Mouse (Mus musculus) hindbrain, embryonic 15.5 days (tissue): Measurements from ENCODE around the gene Gpx7. TPM values are rescaled to one million over a fixed set of nuclear protein-coding genes. Genes with fewer than 3 reads are reported as not detected.

Experiments
- ATAC-seq: fragments of 200-750 bp; cut with Nextera tagmentation; 2 replicates; pipeline ENCODE4 v1.8.0; 2017; ENCODE audit warnings: low read depth, moderate number of reproducible peaks, moderate TSS enrichment; ENCODE audit not compliant: low FRiP score
- H3K27ac ChIP-seq: fragments of 300-500 bp; sonication (generic); replicated peaks from 2 replicates; pipeline ENCODE4 v1.5.1; 2015; ENCODE audit warnings: mild to moderate bottlenecking, inconsistent platforms
- H3K27me3 ChIP-seq: fragments of 300-500 bp; sonication (generic); 2 replicates; pipeline ENCODE4 v1.6.1; 2015; ENCODE audit warnings: control low read depth, inconsistent platforms
- H3K36me3 ChIP-seq: fragments of 300-500 bp; sonication (generic); 2 replicates; pipeline ENCODE4 v1.6.1; 2015; ENCODE audit warnings: control low read depth, inconsistent platforms
- H3K4me1 ChIP-seq: fragments of 300-500 bp; sonication (generic); replicated peaks from 2 replicates; pipeline ENCODE4 v1.6.1; 2015; ENCODE audit warnings: control low read depth, inconsistent platforms
- H3K4me2 ChIP-seq: fragments of 300-500 bp; sonication (generic); 2 replicates; pipeline ENCODE4 v1.6.1; 2015; ENCODE audit warnings: moderate library complexity, mild to moderate bottlenecking, inconsistent platforms
- H3K4me3 ChIP-seq: fragments of 300-500 bp; sonication (generic); 2 replicates; pipeline ENCODE4 v1.5.1; 2015; ENCODE audit warnings: mild to moderate bottlenecking, inconsistent platforms
- H3K9ac ChIP-seq: fragments of 300-500 bp; sonication (generic); 2 replicates; pipeline ENCODE4 v1.6.1; 2015; ENCODE audit warnings: inconsistent platforms
- H3K9me3 ChIP-seq: fragments of 300-500 bp; sonication (generic); 2 replicates; pipeline ENCODE4 v1.6.1; 2016; ENCODE audit warnings: control low read depth, inconsistent platforms
- WGBS: fragments of 180-500 bp; shearing (Covaris S2); methylation state at CpG from one replicate; pipeline ENCODE4 v1.1.7; 2015; 5-methylcytosine and 5-hydroxymethylcytosine counted together
- polyA plus RNA-seq: library from polyadenylated mRNA; unstranded; fragments of >200 nt; fragmentation: Nextera tagmentation; extraction: Ambion mirVana; gene quantifications from 2 replicates; pipeline ENCODE4 v1.2.1, GENCODE M21; 2015

The Gpx7 gene
- polyA plus RNA-seq, 1 experiment from 2014 or later, result 32.3 TPM

DNA sequence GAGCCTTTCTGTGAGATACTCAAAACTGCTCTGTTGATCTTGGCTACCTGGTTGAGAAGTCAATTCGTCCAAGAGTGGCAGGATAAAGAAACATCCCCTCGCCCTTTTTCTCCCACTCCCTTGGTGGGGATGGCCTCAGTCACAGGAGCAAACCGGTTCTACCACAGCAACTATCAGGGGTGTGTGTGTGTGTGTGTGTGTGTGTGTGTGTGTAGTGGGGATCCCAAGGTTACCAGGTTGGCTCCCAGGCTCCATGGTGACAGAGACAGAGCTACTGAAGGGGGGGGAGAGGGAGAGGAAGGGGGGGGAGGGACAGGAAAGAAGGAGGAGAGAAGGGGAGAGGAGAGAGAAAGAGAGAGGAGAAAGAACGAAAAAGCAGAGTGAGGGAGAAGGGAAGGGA, 19.7 kb downstream of the Gpx7 start:
- no peak overlapping the region for H3K4me3 ChIP-seq
- ATAC-seq, result no peak
- no peaks in the 10 kb centered on the region for H3K27me3 ChIP-seq

GRCm38 (mm10) chr4:108386087-108386486, 20.7 kb downstream of the Gpx7 start:
- 32% methylated on average over 1 of the region's 1 CpGs for WGBS
- no peak overlapping the region for H3K27ac ChIP-seq
- peaks cover 9% of the 10 kb centered on the region for H3K4me1 ChIP-seq
- ATAC-seq, result no peak
- H3K9me3 ChIP-seq, result no peaks in the 10 kb centered on the region
- H3K27me3 ChIP-seq, result no peaks in the 10 kb centered on the region
- no peak overlapping the region for H3K4me2 ChIP-seq
- H3K9ac ChIP-seq, result no peak overlapping the region
- no peaks in the 10 kb centered on the region for H3K36me3 ChIP-seq
- H3K4me3 ChIP-seq, result no peak overlapping the region

More for the DNA sequence above, 19.7 kb downstream of the Gpx7 start:
- Histone ChIP-seq H3K4me1 (peaks cover 9% of the 10 kb centered on the region), H3K9me3 (no peaks in the 10 kb centered on the region), H3K36me3 (no peaks in the 10 kb centered on the region), H3K27ac (peak overlapping the region; percentile 56), H3K9ac (no peak overlapping the region; the same call in 1 of the 2 replicates), H3K4me2 (peak overlapping the region; percentile 59)
- 36% methylated on average over 4 of the region's 4 CpGs for WGBS

GRCm38 (mm10) chr4:108383183-108383714, 23.5 kb downstream of the Gpx7 start, which contains the start of gene Shisal2a:
Shisal2a (minus strand) TSS chr4:108383349.
- Histone ChIP-seq H3K9me3 (no peaks in the 10 kb centered on the region), H3K27ac (peak within 1 kb of the TSS; percentile 44; the same call in 1 of the 2 replicates), H3K9ac (peak within 1 kb of the TSS; percentile 52), H3K4me2 (peak within 1 kb of the TSS; percentile 63), H3K4me3 (peak within 1 kb of the TSS; percentile 47), H3K27me3 (no peaks in the 10 kb centered on the region), H3K4me1 (peaks cover 9% of the 10 kb centered on the region), H3K36me3 (no peaks in the 10 kb centered on the region)
- ATAC-seq, result peak; percentile 49
- under 1% methylated on average over 55 of the region's 55 CpGs for WGBS

DNA sequence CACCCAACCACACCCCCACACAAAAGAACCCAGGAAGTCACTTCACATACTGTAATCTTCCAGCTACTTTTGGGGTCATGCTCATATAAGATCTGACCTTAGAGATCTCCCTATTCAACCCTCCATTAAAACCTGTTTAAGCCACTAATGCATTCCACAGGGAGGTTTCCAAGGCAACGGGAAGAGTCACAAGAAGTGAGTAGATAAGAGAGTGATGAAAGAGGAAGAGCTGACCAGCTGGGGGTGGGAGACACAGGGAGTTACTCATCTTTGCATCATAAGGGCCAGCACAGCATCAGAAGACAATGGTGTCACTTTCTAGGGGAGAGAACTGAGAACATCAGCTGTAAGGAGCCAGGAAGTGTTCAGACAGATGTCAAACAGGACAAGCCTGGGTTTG, 26.6 kb downstream of the Gpx7 start:
- no peak overlapping the region for H3K9ac ChIP-seq
- WGBS, result 29% methylated on average over 1 of the region's 1 CpGs
- H3K4me2 ChIP-seq, result no peak overlapping the region
- H3K27me3 ChIP-seq, result no peaks in the 10 kb centered on the region
- no peaks in the 10 kb centered on the region for H3K9me3 ChIP-seq
- H3K36me3 ChIP-seq, result no peaks in the 10 kb centered on the region
- no peak for ATAC-seq
- H3K4me3 ChIP-seq, result no peak overlapping the region
- H3K4me1 ChIP-seq, result peaks cover 6% of the 10 kb centered on the region
- H3K27ac ChIP-seq, result no peak overlapping the region

- no peak overlapping the region for H3K4me2 ChIP-seq
- no peak overlapping the region for H3K27ac ChIP-seq
- 79% methylated on average over 3 of the region's 3 CpGs for WGBS
These were observed 27.3 kb downstream of the Gpx7 start for GRCm38 (mm10) chr4:108379476-108379875.

GRCm38 (mm10) chr4:108372166-108372565, 34.6 kb downstream of the Gpx7 start:
- no peaks in the 10 kb centered on the region for H3K27me3 ChIP-seq
- ATAC-seq, result no peak
- no peak overlapping the region for H3K4me3 ChIP-seq
- H3K9me3 ChIP-seq, result no peaks in the 10 kb centered on the region
- H3K36me3 ChIP-seq, result no peaks in the 10 kb centered on the region
- no peaks in the 10 kb centered on the region for H3K4me1 ChIP-seq
- 74% methylated on average over 3 of the region's 3 CpGs for WGBS
- no peak overlapping the region for H3K4me2 ChIP-seq
- H3K27ac ChIP-seq, result no peak overlapping the region
- H3K9ac ChIP-seq, result no peak overlapping the region

More at GRCm38 (mm10) chr4:108379476-108379875, 27.3 kb downstream of the Gpx7 start:
- Histone ChIP-seq H3K4me1 (peaks cover 6% of the 10 kb centered on the region), H3K4me3 (no peak overlapping the region), H3K36me3 (no peaks in the 10 kb centered on the region), H3K27me3 (no peaks in the 10 kb centered on the region), H3K9ac (no peak overlapping the region), H3K9me3 (no peaks in the 10 kb centered on the region)
- ATAC-seq, result no peak

GRCm38 (mm10) chr4:108371421-108371820, 35.3 kb downstream of the Gpx7 start:
- WGBS, result 86% methylated on average over 3 of the region's 3 CpGs
- no peak overlapping the region for H3K4me3 ChIP-seq
- no peak overlapping the region for H3K27ac ChIP-seq
- H3K4me2 ChIP-seq, result no peak overlapping the region
- no peak overlapping the region for H3K9ac ChIP-seq
- H3K9me3 ChIP-seq, result no peaks in the 10 kb centered on the region
- no peaks in the 10 kb centered on the region for H3K4me1 ChIP-seq
- no peaks in the 10 kb centered on the region for H3K27me3 ChIP-seq
- ATAC-seq, result no peak
- H3K36me3 ChIP-seq, result no peaks in the 10 kb centered on the region

DNA sequence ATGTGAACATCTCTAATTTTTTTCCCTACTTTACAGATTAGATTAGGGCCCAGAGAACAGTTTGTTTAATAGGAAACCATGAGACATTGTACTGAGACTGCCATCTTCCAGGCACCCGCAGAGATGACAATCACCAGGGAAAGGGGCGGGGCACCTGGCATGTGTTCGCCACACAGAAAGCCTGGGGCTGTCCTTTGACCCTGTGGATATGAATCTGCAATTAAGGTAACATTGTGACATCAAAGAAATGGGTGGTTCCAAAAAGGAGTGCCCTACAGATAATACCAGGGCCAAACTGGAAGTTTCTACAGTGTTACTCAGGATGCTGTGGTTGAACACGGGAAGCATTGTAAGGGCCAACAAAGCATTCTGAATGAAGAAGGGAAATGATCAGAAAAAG, 36.4 kb downstream of the Gpx7 start:
- H3K4me3 ChIP-seq, result no peak overlapping the region
- H3K27me3 ChIP-seq, result no peaks in the 10 kb centered on the region
- H3K9ac ChIP-seq, result no peak overlapping the region
- WGBS, result 51% methylated on average over 4 of the region's 4 CpGs
- H3K9me3 ChIP-seq, result no peaks in the 10 kb centered on the region
- no peak overlapping the region for H3K4me2 ChIP-seq
- no peak for ATAC-seq
- H3K36me3 ChIP-seq, result no peaks in the 10 kb centered on the region
- H3K4me1 ChIP-seq, result no peaks in the 10 kb centered on the region
- H3K27ac ChIP-seq, result no peak overlapping the region

DNA sequence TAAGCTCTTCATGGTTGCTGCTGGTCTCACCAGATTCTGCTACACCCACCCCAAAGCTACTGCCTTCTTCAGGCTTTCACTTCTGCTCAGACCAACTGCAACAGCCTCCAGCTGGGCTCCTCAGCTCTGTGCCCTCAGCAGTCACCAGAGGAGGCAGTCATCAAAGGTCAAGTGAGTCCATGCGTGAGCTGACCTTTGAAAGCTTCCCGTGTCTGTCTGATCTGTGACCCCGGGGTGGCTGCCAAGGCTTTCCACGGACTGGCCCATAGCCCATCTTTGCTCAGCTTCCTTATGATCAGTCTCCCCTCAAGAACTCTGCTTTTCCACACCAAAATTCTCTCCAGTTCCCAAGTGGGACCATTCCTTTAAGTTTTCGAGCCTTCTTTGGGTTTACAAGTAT, 37.5 kb downstream of the Gpx7 start:
- Histone ChIP-seq H3K36me3 (no peaks in the 10 kb centered on the region), H3K27me3 (no peaks in the 10 kb centered on the region), H3K4me1 (no peaks in the 10 kb centered on the region), H3K9ac (no peak overlapping the region), H3K9me3 (no peaks in the 10 kb centered on the region), H3K4me3 (no peak overlapping the region), H3K4me2 (no peak overlapping the region), H3K27ac (no peak overlapping the region)
- no peak for ATAC-seq
- 27% methylated on average over 5 of the region's 5 CpGs for WGBS

GRCm38 (mm10) chr4:108364111-108364476, 42.7 kb downstream of the Gpx7 start:
- Histone ChIP-seq H3K4me2 (no peak overlapping the region), H3K4me1 (peaks cover 31% of the 10 kb centered on the region), H3K36me3 (no peaks in the 10 kb centered on the region), H3K4me3 (no peak overlapping the region), H3K27ac (no peak overlapping the region), H3K9ac (no peak overlapping the region), H3K9me3 (no peaks in the 10 kb centered on the region), H3K27me3 (no peaks in the 10 kb centered on the region)
- WGBS, result 18% methylated on average over 5 of the region's 5 CpGs
- no peak for ATAC-seq

DNA sequence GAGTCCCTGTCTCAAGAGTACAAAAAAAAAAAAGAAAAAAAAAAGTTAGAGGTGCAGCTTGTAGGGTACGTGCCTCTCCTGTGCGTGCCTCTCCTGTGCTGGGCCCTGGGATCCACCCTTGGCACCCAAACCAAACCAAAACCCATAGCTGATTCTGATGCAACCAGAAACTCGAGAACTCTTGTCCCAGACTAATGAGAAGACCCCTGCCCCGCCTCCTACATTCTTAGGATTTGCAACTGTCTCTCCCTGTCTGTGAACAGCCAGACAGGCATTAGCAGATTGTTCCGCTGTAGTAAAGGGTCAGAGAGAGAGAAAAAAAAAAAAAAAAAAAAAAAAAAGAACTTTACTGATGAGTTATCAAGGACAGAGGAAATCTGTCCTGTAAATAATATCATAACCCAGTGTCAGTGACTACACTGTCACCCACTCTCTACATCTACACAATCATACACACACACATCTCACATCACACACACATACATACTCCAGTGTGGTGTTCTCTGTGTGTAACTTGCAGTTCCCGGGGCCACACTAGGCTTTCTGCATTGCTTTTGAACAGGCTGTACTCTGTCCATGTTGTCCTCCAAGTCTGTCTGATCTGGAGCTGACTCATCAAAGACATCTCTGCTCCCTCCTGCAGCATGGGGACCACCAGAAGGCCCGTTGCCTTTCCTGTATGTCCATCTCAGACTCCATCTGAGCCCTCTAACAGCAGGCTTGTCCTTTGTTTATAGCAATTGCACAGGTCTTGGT, 43.2 kb downstream of the Gpx7 start:
- no peaks in the 10 kb centered on the region for H3K27me3 ChIP-seq
- peak overlapping the region; percentile 15; the same call in 1 of the 2 replicates for H3K4me2 ChIP-seq

More for the DNA sequence above, 43.2 kb downstream of the Gpx7 start:
- Histone ChIP-seq H3K9me3 (no peaks in the 10 kb centered on the region), H3K27ac (no peak overlapping the region), H3K4me1 (peaks cover 37% of the 10 kb centered on the region), H3K4me3 (no peak overlapping the region), H3K36me3 (no peaks in the 10 kb centered on the region), H3K9ac (no peak overlapping the region)
- no peak for ATAC-seq
- WGBS, result 17% methylated on average over 7 of the region's 7 CpGs
